Mouse (Mus musculus): ENCODE results near the gene Gnb4. TPM values are rescaled to one million over a fixed set of nuclear protein-coding genes. Genes with fewer than 3 reads are reported as not detected.

Gene Gnb4
- polyA plus RNA-seq, 1 experiment, result 34.4 TPM

DNA sequence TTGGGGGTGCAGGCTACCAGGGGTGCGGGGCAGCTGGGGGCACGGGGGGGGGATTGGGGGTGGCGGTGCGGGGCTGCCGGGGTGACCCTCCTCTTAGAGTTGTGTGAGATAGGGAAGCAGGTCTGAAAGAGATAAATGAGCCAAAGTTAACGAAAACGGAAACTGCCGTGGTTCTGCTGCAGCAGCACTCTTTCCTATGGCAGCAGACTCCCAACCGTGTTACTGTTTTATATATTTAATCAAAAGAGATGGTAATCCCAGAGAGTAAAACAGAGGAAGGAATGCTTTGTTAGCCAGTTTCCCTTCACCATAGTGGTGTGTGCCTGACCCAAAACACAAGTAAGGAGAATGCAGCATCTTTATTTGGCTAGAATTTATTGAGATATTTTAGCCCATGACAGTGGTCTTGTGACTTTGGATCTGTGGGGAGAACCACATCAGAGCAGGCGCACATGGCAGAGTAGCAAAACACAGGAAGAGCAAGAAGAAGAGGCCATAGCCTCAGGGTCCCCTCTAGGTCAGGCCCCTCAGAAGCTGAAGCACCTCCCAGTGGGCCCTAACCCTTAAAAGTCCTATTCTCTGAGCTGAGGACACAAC is 40.1 kb upstream of the Gnb4 start:
- Histone ChIP-seq H3K4me1 (ENCODE audit: control insufficient read depth, insufficient read depth, low read length) (no peaks in the 10 kb centered on the region), H3K27ac (ENCODE audit: insufficient read depth, low read length) (no peak overlapping the region), H3K27me3 (ENCODE audit: control insufficient read depth, insufficient read depth, low read length) (no peaks in the 10 kb centered on the region), H3K4me3 (replicated peaks; ENCODE audit: insufficient read depth, low read depth, low read length) (no peak overlapping the region)
- WGBS, result 82% methylated on average over 10 of the region's 10 CpGs
- TF ChIP-seq CTCF (IDR thresholded peaks at IDR 0.05; ENCODE audit: borderline replicate concordance, insufficient read depth, low read depth, low read length) (no peak), POLR2A (IDR thresholded peaks at IDR 0.05; ENCODE audit: borderline replicate concordance, insufficient read depth, low read length) (no peak)
- no peak for DNase-seq

- Histone ChIP-seq H3K4me1 (ENCODE audit: control insufficient read depth, insufficient read depth, low read length) (no peaks in the 10 kb centered on the region), H3K4me3 (replicated peaks; ENCODE audit: insufficient read depth, low read depth, low read length) (no peak overlapping the region), H3K27me3 (ENCODE audit: control insufficient read depth, insufficient read depth, low read length) (no peaks in the 10 kb centered on the region), H3K27ac (ENCODE audit: insufficient read depth, low read length) (no peak overlapping the region)
- no peak for DNase-seq
- WGBS, result 85% methylated on average over 4 of the region's 4 CpGs
- no peak for TF ChIP-seq POLR2A (IDR thresholded peaks at IDR 0.05; ENCODE audit: borderline replicate concordance, insufficient read depth, low read length)
- TF ChIP-seq CTCF (IDR thresholded peaks at IDR 0.05; ENCODE audit: borderline replicate concordance, insufficient read depth, low read depth, low read length), result no peak
Measured at GRCm38 (mm10) chr3:32655994-32656393, 39.6 kb upstream of the Gnb4 start.

DNA sequence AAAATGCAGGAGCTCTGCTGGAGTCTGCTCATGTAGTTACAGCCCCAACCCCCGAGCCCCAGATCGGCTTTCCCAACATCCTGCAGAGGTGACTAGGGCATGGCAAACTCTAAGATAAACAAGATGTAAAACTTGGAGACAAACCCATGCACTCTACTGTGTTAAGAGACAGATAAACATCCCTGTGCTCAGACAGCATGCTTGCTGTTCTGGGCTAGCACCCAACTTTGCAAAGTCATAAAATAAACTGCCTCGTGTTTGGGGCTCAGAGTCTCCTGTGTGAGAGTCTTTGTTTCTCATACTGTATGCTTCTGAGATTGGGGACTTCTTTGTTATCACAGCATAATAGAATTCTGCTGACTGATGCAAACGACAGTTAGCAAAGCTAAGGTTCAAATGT is 36.4 kb upstream of the Gnb4 start:
- Histone ChIP-seq H3K4me1 (ENCODE audit: control insufficient read depth, insufficient read depth, low read length) (no peaks in the 10 kb centered on the region), H3K27ac (ENCODE audit: insufficient read depth, low read length) (no peak overlapping the region), H3K27me3 (ENCODE audit: control insufficient read depth, insufficient read depth, low read length) (no peaks in the 10 kb centered on the region), H3K4me3 (replicated peaks; ENCODE audit: insufficient read depth, low read depth, low read length) (no peak overlapping the region)
- no peak for TF ChIP-seq CTCF (IDR thresholded peaks at IDR 0.05; ENCODE audit: borderline replicate concordance, insufficient read depth, low read depth, low read length)
- DNase-seq, result no peak
- 72% methylated on average over 4 of the region's 4 CpGs for WGBS

DNA sequence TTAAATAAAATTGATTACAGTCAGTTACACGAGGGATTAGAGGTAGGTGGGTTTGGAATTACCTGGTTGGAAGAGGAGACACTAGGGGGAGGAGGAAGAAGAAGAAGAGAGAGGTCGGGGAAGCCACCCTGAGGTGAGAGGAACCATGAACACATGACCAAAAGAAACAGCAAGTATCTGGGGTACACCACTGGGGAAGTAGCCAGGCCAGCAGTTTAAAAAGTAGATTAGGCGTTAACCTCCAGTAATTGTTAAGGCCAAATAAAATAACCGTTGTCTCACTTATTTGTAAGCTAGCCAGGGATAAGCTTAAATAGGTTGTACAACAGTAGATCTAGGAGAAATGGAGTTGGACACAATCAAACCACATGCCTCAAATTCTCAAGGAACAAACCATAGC is 32.9 kb upstream of the Gnb4 start:
- TF ChIP-seq CTCF (IDR thresholded peaks at IDR 0.05; ENCODE audit: borderline replicate concordance, insufficient read depth, low read depth, low read length) (no peak), POLR2A (IDR thresholded peaks at IDR 0.05; ENCODE audit: borderline replicate concordance, insufficient read depth, low read length) (no peak)
- H3K27me3 ChIP-seq (ENCODE audit: control insufficient read depth, insufficient read depth, low read length), result no peaks in the 10 kb centered on the region
- 68% methylated on average over 4 of the region's 4 CpGs for WGBS
- no peaks in the 10 kb centered on the region for H3K4me1 ChIP-seq (ENCODE audit: control insufficient read depth, insufficient read depth, low read length)
- no peak for DNase-seq
- no peak overlapping the region for H3K4me3 ChIP-seq (replicated peaks; ENCODE audit: insufficient read depth, low read depth, low read length)
- H3K27ac ChIP-seq (ENCODE audit: insufficient read depth, low read length), result no peak overlapping the region

- no peak for DNase-seq
Measured at GRCm38 (mm10) chr3:32646918-32647317, 30.5 kb upstream of the Gnb4 start.

DNA sequence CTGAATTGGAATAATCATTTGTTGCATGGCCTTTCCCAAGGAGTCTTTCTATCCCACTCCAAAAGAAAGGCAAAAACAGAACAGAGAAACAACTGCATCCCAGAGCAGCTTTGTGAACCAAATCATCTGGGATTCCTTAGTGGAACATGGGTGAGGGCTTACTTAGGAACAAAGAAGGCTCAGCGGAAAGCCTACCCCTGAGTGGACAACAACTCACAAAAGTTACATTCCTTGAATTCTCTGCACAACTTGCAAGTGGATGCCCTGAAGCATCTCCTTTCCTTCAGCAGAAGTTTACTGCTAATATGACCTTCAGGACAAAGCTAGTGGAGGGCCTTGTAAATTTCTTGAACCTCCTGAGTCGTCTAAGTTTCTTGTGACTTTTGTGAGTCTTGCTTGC is 28.4 kb upstream of the Gnb4 start:
- no peaks in the 10 kb centered on the region for H3K4me1 ChIP-seq (ENCODE audit: control insufficient read depth, insufficient read depth, low read length)
- no peak for TF ChIP-seq CTCF (IDR thresholded peaks at IDR 0.05; ENCODE audit: borderline replicate concordance, insufficient read depth, low read depth, low read length)
- TF ChIP-seq POLR2A (IDR thresholded peaks at IDR 0.05; ENCODE audit: borderline replicate concordance, insufficient read depth, low read length), result no peak

More at GRCm38 (mm10) chr3:32646918-32647317, 30.5 kb upstream of the Gnb4 start:
- no peak overlapping the region for H3K4me3 ChIP-seq (replicated peaks; ENCODE audit: insufficient read depth, low read depth, low read length)
- no peaks in the 10 kb centered on the region for H3K27me3 ChIP-seq (ENCODE audit: control insufficient read depth, insufficient read depth, low read length)
- H3K4me1 ChIP-seq (ENCODE audit: control insufficient read depth, insufficient read depth, low read length), result no peaks in the 10 kb centered on the region
- TF ChIP-seq POLR2A (IDR thresholded peaks at IDR 0.05; ENCODE audit: borderline replicate concordance, insufficient read depth, low read length), result no peak
- TF ChIP-seq CTCF (IDR thresholded peaks at IDR 0.05; ENCODE audit: borderline replicate concordance, insufficient read depth, low read depth, low read length), result no peak
- 89% methylated on average over 4 of the region's 4 CpGs for WGBS
- no peak overlapping the region for H3K27ac ChIP-seq (ENCODE audit: insufficient read depth, low read length)

DNA sequence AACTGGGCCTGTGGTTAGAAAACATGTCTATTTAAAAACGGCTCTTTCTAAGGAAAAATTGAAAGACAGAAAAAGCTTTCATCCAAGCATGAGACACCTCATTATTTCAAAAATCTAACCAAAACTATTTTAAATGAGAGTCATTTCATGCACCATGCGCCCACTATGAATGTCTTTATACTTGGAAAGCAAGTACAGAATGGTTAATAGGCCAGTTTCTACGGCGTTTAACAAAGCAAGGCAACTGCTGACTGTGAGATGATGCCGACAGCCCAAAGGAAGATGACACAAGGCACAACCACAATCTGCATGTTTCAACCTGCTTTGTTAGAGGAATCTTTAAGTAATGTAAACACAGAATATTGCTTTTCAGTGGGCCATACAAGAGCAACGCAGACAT is 25.7 kb upstream of the Gnb4 start:
- no peaks in the 10 kb centered on the region for H3K27me3 ChIP-seq (ENCODE audit: control insufficient read depth, insufficient read depth, low read length)
- no peak for TF ChIP-seq CTCF (IDR thresholded peaks at IDR 0.05; ENCODE audit: borderline replicate concordance, insufficient read depth, low read depth, low read length)
- no peak for TF ChIP-seq POLR2A (IDR thresholded peaks at IDR 0.05; ENCODE audit: borderline replicate concordance, insufficient read depth, low read length)
- 74% methylated on average over 6 of the region's 6 CpGs for WGBS
- no peaks in the 10 kb centered on the region for H3K4me1 ChIP-seq (ENCODE audit: control insufficient read depth, insufficient read depth, low read length)
- DNase-seq, result no peak
- no peak overlapping the region for H3K4me3 ChIP-seq (replicated peaks; ENCODE audit: insufficient read depth, low read depth, low read length)
- H3K27ac ChIP-seq (ENCODE audit: insufficient read depth, low read length), result no peak overlapping the region

More for the DNA sequence above, 28.4 kb upstream of the Gnb4 start:
- no peak overlapping the region for H3K4me3 ChIP-seq (replicated peaks; ENCODE audit: insufficient read depth, low read depth, low read length)
- H3K27me3 ChIP-seq (ENCODE audit: control insufficient read depth, insufficient read depth, low read length), result no peaks in the 10 kb centered on the region
- no peak for DNase-seq
- H3K27ac ChIP-seq (ENCODE audit: insufficient read depth, low read length), result no peak overlapping the region
- 86% methylated on average over 2 of the region's 2 CpGs for WGBS

DNA sequence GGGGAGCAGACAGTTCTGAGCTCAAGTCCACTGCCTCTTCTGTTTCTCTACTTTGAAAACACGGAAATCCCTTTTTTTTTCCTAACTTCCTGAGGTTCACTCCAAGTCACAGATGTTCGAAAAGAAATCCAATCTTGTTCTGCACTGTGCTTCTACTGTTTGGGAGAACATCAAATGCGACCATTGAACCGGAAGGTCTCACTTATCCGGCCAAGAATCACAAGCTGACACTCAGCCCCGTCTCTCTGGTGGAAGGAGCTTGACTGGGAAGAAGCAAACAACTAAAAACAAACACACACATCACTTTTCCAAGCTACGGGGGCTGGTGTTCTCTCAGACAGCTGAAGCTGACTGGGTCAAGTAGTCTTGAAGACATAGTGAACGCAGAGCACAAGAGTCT is 21.9 kb upstream of the Gnb4 start:
- H3K4me1 ChIP-seq (ENCODE audit: control insufficient read depth, insufficient read depth, low read length), result no peaks in the 10 kb centered on the region
- H3K27ac ChIP-seq (ENCODE audit: insufficient read depth, low read length), result no peak overlapping the region
- DNase-seq, result peak in 1 of 2 experiments; percentile 23
- no peaks in the 10 kb centered on the region for H3K27me3 ChIP-seq (ENCODE audit: control insufficient read depth, insufficient read depth, low read length)
- no peak overlapping the region for H3K4me3 ChIP-seq (replicated peaks; ENCODE audit: insufficient read depth, low read depth, low read length)
- 8% methylated on average over 8 of the region's 8 CpGs for WGBS
- TF ChIP-seq POLR2A (IDR thresholded peaks at IDR 0.05; ENCODE audit: borderline replicate concordance, insufficient read depth, low read length), result no peak
- TF ChIP-seq CTCF (IDR thresholded peaks at IDR 0.05; ENCODE audit: borderline replicate concordance, insufficient read depth, low read depth, low read length), result no peak

Data from cerebellum, adult 2 months (tissue).